In the genomic region with DNA sequence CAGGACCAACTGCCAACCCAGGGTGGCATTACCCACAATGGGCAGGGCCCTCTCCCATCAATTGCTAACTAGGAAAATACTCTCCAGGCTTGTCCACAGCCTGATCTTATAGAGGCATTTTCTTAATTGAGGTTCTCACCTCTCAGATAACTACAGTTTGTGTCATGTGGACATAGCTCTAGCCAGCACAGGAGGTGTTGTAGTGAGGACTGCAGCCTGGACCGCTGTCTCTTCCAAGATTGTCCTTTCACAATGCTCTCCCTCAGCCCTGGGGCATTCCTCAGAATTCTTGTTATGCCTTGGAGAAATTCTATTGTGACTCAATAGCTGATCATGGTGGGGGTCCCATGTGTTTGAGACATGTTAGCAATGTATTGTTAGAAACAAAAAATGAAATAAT, we compare ENCODE assay signal across 19 mouse cellular contexts.
"Had no signal": no experiment of that assay in that cellular context is flagged by ENCODE, and none has a peak within 500 bp of the region (broad histone marks: within the 10 kb centered on the region; RNA-seq: fewer than 3 reads in every experiment).

No protein-coding gene starts in this region.

- H3K27ac ChIP-seq: liver, embryonic 12.5 days; liver, embryonic 14.5 days; lung, embryonic 15.5 days; midbrain, embryonic 10.5 days; midbrain, embryonic 12.5 days; neural tube, embryonic 13.5 days; neural tube, embryonic 15.5 days had no signal

- H3K36me3 ChIP-seq: liver, embryonic 12.5 days; lung, embryonic 15.5 days; midbrain, embryonic 10.5 days; midbrain, embryonic 12.5 days; neural tube, embryonic 13.5 days; neural tube, embryonic 15.5 days had no signal

- H3K27me3 ChIP-seq: liver, embryonic 12.5 days; lung, embryonic 15.5 days; neural tube, embryonic 13.5 days; neural tube, embryonic 15.5 days had no signal

- DNase-seq: lung, adult 18-20 months; lung, postnatal 14 days; midbrain, embryonic 14.5 days; retina, postnatal 1 day; right cerebral cortex, adult 18-20 months; right cerebral cortex, postnatal 25 days; right cerebral cortex, postnatal 4 days; spleen, adult 18-20 months; thymus, adult 18-20 months; thymus, postnatal 14 days; thymus, postnatal 36 days had no signal

- H3K4me1 ChIP-seq: liver, embryonic 12.5 days; lung, embryonic 15.5 days had no signal

- H3K4me3 ChIP-seq: liver, embryonic 12.5 days; lung, embryonic 15.5 days; midbrain, embryonic 10.5 days; midbrain, embryonic 12.5 days; myocyte; neural tube, embryonic 13.5 days; neural tube, embryonic 15.5 days had no signal
